Mouse (Mus musculus) gonadal fat pad, adult 2 months (tissue): ENCODE measurements around the gene Dync2h1. TPM values are rescaled to one million over a fixed set of nuclear protein-coding genes. Genes with fewer than 3 reads are reported as not detected.
"Not testable (repeated sequence)": the region's sequence is repeated elsewhere in the genome, so short reads cannot be mapped to it uniquely, and the experiment has no call there.

Experiments
- DNase-seq: peaks from one replicate; pipeline ENCODE4 v3.0.0-alpha.2; 2012; ENCODE audit warnings: low read depth
- polyA plus RNA-seq: library from polyadenylated mRNA; depleted of rRNA; stranded (reverse); fragments of >200 nt; gene quantifications from 2 replicates; pipeline ENCODE4 v1.2.3, GENCODE M21; 2012; rRNA removed

Dync2h1 gene
- polyA plus RNA-seq, 1 experiment, result 2.4 TPM

GRCm38 (mm10) chr9:7032553-7032952 is 151.7 kb downstream of the Dync2h1 start:
- no peak for DNase-seq

- no peak for DNase-seq
Observed at GRCm38 (mm10) chr9:7015600-7015999, 168.6 kb downstream of the Dync2h1 start.

DNA sequence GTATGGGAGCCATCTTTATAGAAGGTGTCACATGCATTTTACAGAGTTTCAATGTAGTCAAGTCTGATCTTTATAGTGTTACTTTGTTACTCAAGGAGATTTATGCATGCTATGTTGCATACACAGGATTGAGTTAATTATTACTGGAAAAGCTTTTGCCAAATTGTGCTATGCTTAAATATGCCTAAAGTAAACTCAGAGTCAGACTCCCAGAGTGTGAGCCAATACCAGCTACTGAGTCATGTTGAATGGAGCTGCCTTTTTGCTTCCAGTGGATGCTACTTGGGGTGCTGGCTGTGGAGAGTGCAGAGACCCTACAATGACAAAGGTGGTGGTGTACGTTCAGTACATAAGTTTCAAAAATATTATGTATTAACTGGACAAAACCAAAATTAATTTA is 169.5 kb downstream of the Dync2h1 start:
- DNase-seq, result no peak

GRCm38 (mm10) chr9:7009785-7010184 is 174.5 kb downstream of the Dync2h1 start:
- DNase-seq, result no peak

- no peak for DNase-seq
Observed at GRCm38 (mm10) chr9:6994865-6995264, 189.4 kb downstream of the Dync2h1 start.

DNA sequence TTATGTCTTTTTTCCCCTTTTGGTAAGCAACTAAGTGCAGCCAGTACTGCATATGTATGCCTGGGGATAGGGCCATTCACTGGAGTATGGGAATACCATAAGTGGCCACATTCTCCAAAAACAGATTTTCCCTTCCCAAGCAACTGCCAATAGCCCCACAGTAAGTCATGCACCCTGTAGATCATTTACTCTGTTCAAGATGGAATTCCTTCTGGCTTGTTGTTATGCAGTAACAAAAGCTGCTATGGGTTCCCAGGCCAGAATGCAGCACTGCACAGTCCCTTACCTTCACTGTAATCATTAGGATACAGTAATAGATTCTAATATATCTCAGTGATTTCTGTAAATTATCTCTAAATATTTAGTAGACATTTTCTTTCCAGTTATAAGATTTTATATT is 190.0 kb downstream of the Dync2h1 start:
- DNase-seq, result no peak

- DNase-seq, result no peak
Observed at GRCm38 (mm10) chr9:6988893-6989685, 195.2 kb downstream of the Dync2h1 start.

DNA sequence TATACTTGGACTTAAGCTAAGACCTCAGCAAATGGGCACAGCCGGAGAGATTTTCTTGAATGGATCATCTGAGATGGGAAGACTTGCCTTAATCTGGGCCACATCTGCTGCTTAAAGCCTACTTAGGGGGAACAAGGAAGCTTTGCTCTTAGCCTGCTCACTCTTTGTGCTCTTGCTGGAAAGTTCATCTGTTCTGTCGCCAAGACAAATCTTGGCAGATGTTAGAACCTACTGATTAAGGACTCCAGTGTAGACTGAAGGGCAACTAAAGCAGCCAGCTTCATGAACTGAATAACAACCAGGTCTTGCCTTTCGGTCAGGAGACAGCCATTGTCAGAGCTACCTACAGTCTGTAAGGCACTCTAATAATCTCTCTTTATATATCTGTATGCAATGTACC is 198.1 kb downstream of the Dync2h1 start:
- DNase-seq, result no peak

GRCm38 (mm10) chr9:6969171-6969570 is 215.1 kb downstream of the Dync2h1 start:
- DNase-seq, result no peak

DNA sequence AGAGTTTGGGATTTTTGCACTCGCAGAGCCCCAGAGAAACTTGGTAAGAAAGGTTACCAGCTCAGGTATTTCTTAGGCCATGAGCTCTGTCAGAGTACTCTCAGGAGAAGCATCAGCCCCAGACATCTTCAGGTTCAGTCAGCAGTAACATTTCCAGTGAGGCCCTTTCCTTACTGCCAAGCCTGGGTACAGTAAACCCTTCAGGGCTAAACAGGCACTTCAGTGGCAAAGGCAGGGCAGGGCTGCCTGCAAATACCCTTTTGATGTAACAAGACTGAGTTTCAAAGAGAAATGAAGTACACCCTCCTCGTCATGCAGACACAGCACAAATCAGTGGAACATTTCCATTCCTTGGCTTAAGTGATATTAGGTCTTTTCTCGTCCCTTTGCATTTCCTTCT is 219.2 kb downstream of the Dync2h1 start:
- DNase-seq, result no peak

DNA sequence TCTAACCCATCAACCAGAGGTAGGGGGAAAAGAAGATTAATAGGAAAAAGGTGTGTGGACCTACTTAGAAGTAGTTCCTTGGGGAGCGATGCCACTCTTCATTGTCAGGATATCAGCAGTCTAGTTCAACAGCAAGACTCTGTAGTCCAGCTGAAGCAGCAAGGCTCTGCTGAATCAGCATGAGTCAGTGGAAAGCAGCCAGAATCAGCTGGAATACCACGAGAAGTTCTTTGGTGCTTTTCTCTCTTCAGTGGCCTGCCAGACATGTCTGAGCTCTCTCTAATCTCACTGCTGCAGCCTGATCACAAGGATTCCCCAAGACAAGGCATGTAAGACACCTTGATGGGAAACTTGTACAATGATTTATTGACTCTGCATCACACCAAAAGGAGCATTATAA is 225.9 kb downstream of the Dync2h1 start:
- no peak for DNase-seq

DNA sequence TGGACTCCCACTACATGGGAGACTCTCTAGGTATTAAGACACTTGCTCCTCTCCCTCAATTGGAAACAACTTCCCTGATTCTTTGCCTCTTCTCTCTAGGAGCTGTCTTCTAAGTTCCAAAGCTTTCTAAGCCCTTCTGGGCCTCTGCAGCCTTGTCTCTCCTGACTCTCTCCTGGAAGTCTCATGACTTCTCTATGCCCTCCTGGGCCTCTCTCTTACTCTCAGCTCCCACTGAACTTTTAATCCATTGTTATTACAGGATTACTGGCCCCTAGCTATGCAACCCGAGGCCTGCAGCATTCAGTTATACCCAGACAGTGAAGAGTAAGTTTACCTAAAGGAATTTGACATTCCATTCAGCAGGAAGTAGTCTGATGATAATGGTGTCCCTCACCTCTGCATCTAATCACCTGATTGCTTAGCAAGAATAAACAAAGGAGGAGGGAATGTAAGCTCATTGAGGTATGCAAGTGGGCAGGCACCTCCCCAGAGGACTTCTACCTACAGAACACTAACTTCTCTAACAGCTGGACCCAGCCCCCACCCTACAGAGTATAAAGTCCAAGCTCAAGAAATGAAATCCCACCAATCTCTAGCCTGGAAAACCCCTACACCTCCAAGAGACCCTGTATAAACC is 256.7 kb downstream of the Dync2h1 start:
- DNase-seq, result no peak

DNA sequence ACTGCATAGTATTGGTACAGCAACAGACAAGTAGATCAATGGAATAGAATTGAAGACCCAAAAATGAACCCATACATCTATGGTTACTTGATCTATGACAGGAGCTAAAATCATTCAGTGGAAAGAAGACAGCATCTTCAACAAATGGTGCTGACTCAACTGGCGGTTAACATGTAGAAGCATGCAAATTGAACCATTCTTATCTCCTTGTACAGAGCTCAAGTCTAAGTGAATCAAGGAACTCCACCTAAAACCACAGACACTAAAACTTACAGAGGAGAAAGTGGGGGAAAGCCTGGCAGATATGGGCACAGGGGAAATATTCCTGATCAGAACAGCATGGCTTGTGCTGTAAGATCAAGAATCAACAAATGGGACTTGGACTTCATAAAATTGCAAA is 270.8 kb downstream of the Dync2h1 start:
- DNase-seq, result no peak

- DNase-seq, result not testable (repeated sequence)
Observed at GRCm38 (mm10) chr9:6910537-6910936, 273.7 kb downstream of the Dync2h1 start.

GRCm38 (mm10) chr9:6901620-6902019 is 282.6 kb downstream of the Dync2h1 start:
- DNase-seq, result no peak

GRCm38 (mm10) chr9:6891331-6891730 is 292.9 kb downstream of the Dync2h1 start:
- DNase-seq, result no peak

DNA sequence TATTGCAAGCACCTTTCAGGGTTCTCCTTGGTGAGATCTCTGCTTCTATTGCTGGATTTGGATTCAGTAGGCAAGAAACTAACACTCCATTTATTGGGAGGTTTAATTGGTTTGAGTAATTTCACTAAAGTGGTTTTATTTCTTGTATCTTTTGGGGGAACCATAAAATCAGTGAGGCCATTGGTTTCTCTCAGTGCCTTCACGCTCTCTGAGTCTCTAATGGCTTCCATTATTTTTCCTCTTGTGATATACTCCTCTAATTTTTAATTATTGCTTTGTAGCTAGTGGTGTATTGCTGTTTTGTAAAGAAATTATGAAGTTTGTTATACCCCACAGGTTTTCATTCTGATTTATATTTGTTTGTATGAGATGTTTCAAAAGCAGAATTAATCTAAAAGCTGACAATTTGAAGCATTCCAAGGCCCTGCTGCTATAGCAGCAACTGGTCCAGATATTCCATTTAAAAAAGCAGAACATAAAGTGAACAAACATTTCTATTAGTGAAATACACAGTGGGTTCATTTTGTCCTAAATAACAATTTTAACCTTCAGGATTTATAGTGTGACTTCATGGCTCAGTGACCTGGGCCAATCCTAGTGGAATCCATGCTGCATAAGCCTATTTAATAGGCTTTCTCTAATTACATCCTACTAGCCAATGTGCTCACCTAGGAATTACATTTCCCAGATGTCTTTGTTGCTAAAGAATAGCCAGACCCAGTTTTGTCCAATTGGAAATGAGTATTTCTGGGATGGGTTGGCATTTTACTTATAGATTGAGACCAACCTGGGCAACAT is 302.9 kb downstream of the Dync2h1 start:
- no peak for DNase-seq

Other genes with a start within 250 kb of the Dync2h1 start
- 22.3 and 27.9 TPM in 2 replicates for gene Dcun1d5, start 74 bp upstream of the Dync2h1 start, polyA plus RNA-seq
- 0.06 and 0.22 TPM in 2 replicates for gene Mmp13, start 88.1 kb upstream of the Dync2h1 start, polyA plus RNA-seq
- gene Mmp12, start 159.9 kb upstream of the Dync2h1 start, polyA plus RNA-seq, result 2.9 and 5.5 TPM in 2 replicates
- 0.13 and 0.14 TPM in 2 replicates for gene Mmp1b, start 203.6 kb upstream of the Dync2h1 start, polyA plus RNA-seq